Mouse (Mus musculus) kidney, embryonic 16.5 days (tissue): ENCODE measurements at regions not wholly inside any gene's neighbourhood (a gene's known extent, or its start where the extent isn't known, plus 50 kb on each side); places are given as distances from the start of the nearest gene placed in this dataset.
A peak's percentile ranks its signal among the peaks of the same experiment; 100 is the strongest.

Experiments used
- ATAC-seq: fragments of 200-750 bp; cut with Nextera tagmentation; 2 replicates; pipeline ENCODE4 v1.8.0; 2017; ENCODE audit warnings: moderate TSS enrichment; ENCODE audit not compliant: low FRiP score, low TSS enrichment
- H3K27ac ChIP-seq: fragments of 300-500 bp; sonication (generic); 2 replicates; pipeline ENCODE4 v1.5.1; 2014; ENCODE audit warnings: low read length
- H3K27me3 ChIP-seq: fragments of 300-500 bp; sonication (generic); 2 replicates; pipeline ENCODE4 v1.6.1; 2014; ENCODE audit warnings: low read length, control low read depth, mixed read lengths; ENCODE audit not compliant: insufficient read depth
- H3K36me3 ChIP-seq: fragments of 300-500 bp; sonication (generic); 2 replicates; pipeline ENCODE4 v1.6.1; 2014; ENCODE audit warnings: low read length, control low read depth, mixed read lengths; ENCODE audit not compliant: insufficient read depth
- H3K4me1 ChIP-seq: fragments of 300-500 bp; sonication (generic); 2 replicates; pipeline ENCODE4 v1.6.1; 2014; ENCODE audit warnings: low read length, control low read depth, mixed read lengths; ENCODE audit not compliant: insufficient read depth
- H3K4me2 ChIP-seq: fragments of 300-500 bp; sonication (generic); replicated peaks from 2 replicates; pipeline ENCODE4 v1.6.1; 2014; ENCODE audit warnings: low read depth, low read length
- H3K4me3 ChIP-seq: fragments of 300-500 bp; sonication (generic); 2 replicates; pipeline ENCODE4 v1.5.1; 2014; ENCODE audit warnings: mild to moderate bottlenecking, low read length
- H3K9ac ChIP-seq: fragments of 300-500 bp; sonication (generic); replicated peaks from 2 replicates; pipeline ENCODE4 v1.6.1; 2014; ENCODE audit warnings: low read length
- H3K9me3 ChIP-seq: fragments of 300-500 bp; sonication (generic); 2 replicates; pipeline ENCODE4 v1.6.1; 2016; ENCODE audit warnings: low read length, control low read depth
- WGBS: fragments of 180-500 bp; shearing (Covaris S2); extraction: QIAGEN DNeasy Blood & Tissue Kit; methylation state at CpG from one replicate; pipeline ENCODE4 v1.1.7; 2014; 5-methylcytosine and 5-hydroxymethylcytosine counted together

GRCm38 (mm10) chr10:106113083-106113482 is 271.9 kb upstream of the Mettl25 start:
- peak; percentile 54; the same call in 1 of the 2 replicates for ATAC-seq
- H3K36me3 ChIP-seq, result no peaks in the 10 kb centered on the region
- no peak overlapping the region for H3K27ac ChIP-seq
- no peak overlapping the region for H3K4me3 ChIP-seq
- no peak overlapping the region for H3K4me2 ChIP-seq
- no peak overlapping the region for H3K9ac ChIP-seq
- H3K9me3 ChIP-seq, result no peaks in the 10 kb centered on the region
- H3K27me3 ChIP-seq, result no peaks in the 10 kb centered on the region
- H3K4me1 ChIP-seq, result no peaks in the 10 kb centered on the region
- WGBS, result 43% methylated on average over 3 of the region's 3 CpGs

- Histone ChIP-seq H3K4me1 (no peaks in the 10 kb centered on the region), H3K9ac (no peak overlapping the region), H3K4me3 (no peak overlapping the region), H3K27me3 (no peaks in the 10 kb centered on the region), H3K4me2 (no peak overlapping the region), H3K36me3 (no peaks in the 10 kb centered on the region), H3K27ac (no peak overlapping the region), H3K9me3 (no peaks in the 10 kb centered on the region)
- ATAC-seq, result no peak
- 49% methylated on average over 6 of the region's 6 CpGs for WGBS
Measured at GRCm38 (mm10) chr10:106114743-106115486, 273.7 kb upstream of the Mettl25 start.

GRCm38 (mm10) chr10:106121826-106122225 is 280.6 kb upstream of the Mettl25 start:
- WGBS, result 72% methylated on average over 2 of the region's 2 CpGs
- H3K27ac ChIP-seq, result no peak overlapping the region

GRCm38 (mm10) chr10:106122952-106123351 is 281.8 kb upstream of the Mettl25 start:
- H3K9me3 ChIP-seq, result no peaks in the 10 kb centered on the region
- no peaks in the 10 kb centered on the region for H3K4me1 ChIP-seq
- no peak overlapping the region for H3K27ac ChIP-seq
- H3K36me3 ChIP-seq, result no peaks in the 10 kb centered on the region
- H3K27me3 ChIP-seq, result no peaks in the 10 kb centered on the region
- 82% methylated on average over 8 of the region's 8 CpGs for WGBS
- ATAC-seq, result no peak
- H3K4me2 ChIP-seq, result no peak overlapping the region
- no peak overlapping the region for H3K9ac ChIP-seq
- no peak overlapping the region for H3K4me3 ChIP-seq

More at GRCm38 (mm10) chr10:106121826-106122225, 280.6 kb upstream of the Mettl25 start:
- no peak overlapping the region for H3K4me2 ChIP-seq
- no peaks in the 10 kb centered on the region for H3K4me1 ChIP-seq
- H3K36me3 ChIP-seq, result no peaks in the 10 kb centered on the region
- no peaks in the 10 kb centered on the region for H3K9me3 ChIP-seq
- no peak for ATAC-seq
- H3K4me3 ChIP-seq, result no peak overlapping the region
- H3K9ac ChIP-seq, result no peak overlapping the region
- H3K27me3 ChIP-seq, result no peaks in the 10 kb centered on the region

- Histone ChIP-seq H3K4me1 (no peaks in the 10 kb centered on the region), H3K9me3 (no peaks in the 10 kb centered on the region), H3K4me3 (no peak overlapping the region), H3K36me3 (no peaks in the 10 kb centered on the region), H3K9ac (no peak overlapping the region), H3K27ac (no peak overlapping the region), H3K4me2 (no peak overlapping the region), H3K27me3 (no peaks in the 10 kb centered on the region)
- no peak for ATAC-seq
- 57% methylated on average over 3 of the region's 3 CpGs for WGBS
Measured at GRCm38 (mm10) chr10:106172131-106172530, 298.0 kb upstream of the Ppfia2 start.

GRCm38 (mm10) chr10:106174433-106174832 is 295.7 kb upstream of the Ppfia2 start:
- Histone ChIP-seq H3K27ac (no peak overlapping the region), H3K4me2 (no peak overlapping the region), H3K9me3 (no peaks in the 10 kb centered on the region), H3K27me3 (no peaks in the 10 kb centered on the region), H3K36me3 (no peaks in the 10 kb centered on the region), H3K9ac (no peak overlapping the region), H3K4me1 (no peaks in the 10 kb centered on the region), H3K4me3 (no peak overlapping the region)
- no peak for ATAC-seq
- 31% methylated on average over 1 of the region's 1 CpGs for WGBS

- H3K4me1 ChIP-seq, result no peaks in the 10 kb centered on the region
- no peak for ATAC-seq
- no peak overlapping the region for H3K9ac ChIP-seq
- H3K27me3 ChIP-seq, result no peaks in the 10 kb centered on the region
- H3K4me2 ChIP-seq, result no peak overlapping the region
- no peaks in the 10 kb centered on the region for H3K9me3 ChIP-seq
- H3K4me3 ChIP-seq, result no peak overlapping the region
- no peak overlapping the region for H3K27ac ChIP-seq
- no peaks in the 10 kb centered on the region for H3K36me3 ChIP-seq
- 83% methylated on average over 3 of the region's 3 CpGs for WGBS
Measured at GRCm38 (mm10) chr10:106179651-106180050, 290.5 kb upstream of the Ppfia2 start.

GRCm38 (mm10) chr10:106202566-106202965 is 267.6 kb upstream of the Ppfia2 start:
- no peak for ATAC-seq
- Histone ChIP-seq H3K4me3 (no peak overlapping the region), H3K9me3 (no peaks in the 10 kb centered on the region), H3K4me2 (no peak overlapping the region), H3K9ac (no peak overlapping the region), H3K36me3 (no peaks in the 10 kb centered on the region), H3K27me3 (no peaks in the 10 kb centered on the region), H3K27ac (no peak overlapping the region), H3K4me1 (no peaks in the 10 kb centered on the region)
- WGBS, result 50% methylated on average over 2 of the region's 2 CpGs

GRCm38 (mm10) chr10:106224251-106224650 is 245.9 kb upstream of the Ppfia2 start:
- Histone ChIP-seq H3K4me3 (no peak overlapping the region), H3K36me3 (no peaks in the 10 kb centered on the region), H3K4me1 (no peaks in the 10 kb centered on the region), H3K4me2 (no peak overlapping the region), H3K9ac (no peak overlapping the region), H3K27me3 (no peaks in the 10 kb centered on the region), H3K27ac (no peak overlapping the region), H3K9me3 (no peaks in the 10 kb centered on the region)
- ATAC-seq, result no peak
- 83% methylated on average over 3 of the region's 3 CpGs for WGBS

GRCm38 (mm10) chr10:106242180-106242579 is 228.0 kb upstream of the Ppfia2 start:
- Histone ChIP-seq H3K27me3 (no peaks in the 10 kb centered on the region), H3K9me3 (no peaks in the 10 kb centered on the region), H3K4me2 (no peak overlapping the region), H3K9ac (no peak overlapping the region), H3K4me3 (no peak overlapping the region), H3K27ac (no peak overlapping the region), H3K4me1 (no peaks in the 10 kb centered on the region), H3K36me3 (no peaks in the 10 kb centered on the region)
- ATAC-seq, result no peak
- WGBS, result 53% methylated on average over 1 of the region's 1 CpGs
